Mouse (Mus musculus) kidney, postnatal 0 days (tissue): Measurements from ENCODE around the gene Zfp36l3. TPM values are rescaled to one million over a fixed set of nuclear protein-coding genes. Genes with fewer than 3 reads are reported as not detected.
"Not testable (repeated sequence)": the region's sequence is repeated elsewhere in the genome, so short reads cannot be mapped to it uniquely, and the experiment has no call there.

Source experiments
- ATAC-seq: fragments of 200-750 bp; cut with Nextera tagmentation; replicated peaks from 2 replicates; pipeline ENCODE4 v1.8.0; 2017; ENCODE audit warnings: low read depth, moderate number of reproducible peaks, moderate TSS enrichment, moderate library complexity; ENCODE audit not compliant: low FRiP score
- DNase-seq: peaks from one replicate; pipeline ENCODE4 v3.0.0-alpha.2; 2016; ENCODE audit warnings: low spot score
- H3K27ac ChIP-seq: fragments of 300-500 bp; sonication (generic); 2 replicates; pipeline ENCODE4 v1.5.1; 2014; ENCODE audit warnings: mild to moderate bottlenecking
- H3K27me3 ChIP-seq: fragments of 300-500 bp; sonication (generic); 2 replicates; pipeline ENCODE4 v1.6.1; 2014; ENCODE audit warnings: low read length, mixed read lengths; ENCODE audit not compliant: insufficient read depth
- H3K36me3 ChIP-seq: fragments of 300-500 bp; sonication (generic); 2 replicates; pipeline ENCODE4 v1.6.1; 2014; ENCODE audit warnings: low read length, mixed read lengths; ENCODE audit not compliant: insufficient read depth
- H3K4me1 ChIP-seq: fragments of 300-500 bp; sonication (generic); replicated peaks from 2 replicates; pipeline ENCODE4 v1.6.1; 2014; ENCODE audit warnings: antibody characterized with exemption, low read length, mixed read lengths; ENCODE audit not compliant: insufficient read depth
- H3K4me2 ChIP-seq: fragments of 300-500 bp; sonication (generic); 2 replicates; pipeline ENCODE4 v1.6.1; 2014; ENCODE audit warnings: mild to moderate bottlenecking, low read length, moderate library complexity, mixed read lengths
- H3K4me3 ChIP-seq: fragments of 300-500 bp; sonication (generic); replicated peaks from 2 replicates; pipeline ENCODE4 v1.5.1; 2014; ENCODE audit warnings: low read depth, low read length
- H3K9ac ChIP-seq: fragments of 300-500 bp; sonication (generic); 2 replicates; pipeline ENCODE4 v1.6.1; 2014; ENCODE audit warnings: low read depth, low read length
- H3K9me3 ChIP-seq: fragments of 300-500 bp; sonication (generic); replicated peaks from 2 replicates; pipeline ENCODE4 v1.6.1; 2016; ENCODE audit warnings: low read length, inconsistent platforms, mixed read lengths
- CTCF ChIP-seq: IDR thresholded peaks from 2 replicates; pipeline ENCODE4 v1.5.1; 2016; ENCODE audit warnings: antibody characterized with exemption, low read depth, mild to moderate bottlenecking, moderate library complexity
- WGBS: fragments of 180-500 bp; shearing (Covaris S2); extraction: QIAGEN DNeasy Blood & Tissue Kit; methylation state at CpG from one replicate; pipeline ENCODE4 v1.1.7; 2014; 5-methylcytosine and 5-hydroxymethylcytosine counted together
- polyA plus RNA-seq: library from polyadenylated mRNA; unstranded; fragments of >200 nt; fragmentation: Nextera tagmentation; extraction: Ambion mirVana; gene quantifications from 2 replicates; pipeline ENCODE4 v1.2.1, GENCODE M21; 2015

Gene Zfp36l3
- 0.07 TPM in 1 of 2 replicates, not detected in the other for polyA plus RNA-seq

DNA sequence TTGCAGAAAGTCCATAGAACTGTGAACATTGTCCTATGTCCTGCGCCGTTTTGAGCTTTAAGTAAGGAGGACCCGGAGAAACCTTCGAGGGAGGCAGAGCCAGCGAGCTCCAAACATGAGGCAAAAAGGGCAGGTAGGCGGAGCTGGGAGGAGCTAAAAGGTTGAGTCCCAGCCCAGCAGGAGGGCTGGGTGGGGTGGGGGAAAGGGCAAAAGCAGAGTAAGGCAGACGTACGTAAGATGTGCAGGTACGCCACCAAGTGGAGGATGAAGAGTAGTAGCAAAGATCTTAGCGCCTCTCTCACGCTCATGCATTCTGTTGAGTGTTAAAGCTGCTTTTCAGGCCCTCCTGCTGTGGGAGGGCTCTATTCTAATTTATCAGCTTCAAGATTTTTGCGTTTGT lies at the start of gene Zfp36l3:
TSS of gene Zfp36l3 (minus strand) at position 119 of the 400 bp plus-strand sequence.
- H3K27me3 ChIP-seq = no peaks in the 10 kb centered on the region
- no peak within 1 kb of the TSS for H3K4me3 ChIP-seq
- H3K36me3 ChIP-seq = no peaks in the 10 kb centered on the region
- H3K9me3 ChIP-seq = no peaks in the 10 kb centered on the region
- no peak for DNase-seq
- no peaks in the 10 kb centered on the region for H3K4me1 ChIP-seq
- H3K9ac ChIP-seq = no peak within 1 kb of the TSS
- ATAC-seq = no peak
- H3K27ac ChIP-seq = no peak within 1 kb of the TSS
- 90% methylated on average over 12 of the region's 12 CpGs for WGBS
- H3K4me2 ChIP-seq = no peak within 1 kb of the TSS
- no peak for TF ChIP-seq CTCF

DNA sequence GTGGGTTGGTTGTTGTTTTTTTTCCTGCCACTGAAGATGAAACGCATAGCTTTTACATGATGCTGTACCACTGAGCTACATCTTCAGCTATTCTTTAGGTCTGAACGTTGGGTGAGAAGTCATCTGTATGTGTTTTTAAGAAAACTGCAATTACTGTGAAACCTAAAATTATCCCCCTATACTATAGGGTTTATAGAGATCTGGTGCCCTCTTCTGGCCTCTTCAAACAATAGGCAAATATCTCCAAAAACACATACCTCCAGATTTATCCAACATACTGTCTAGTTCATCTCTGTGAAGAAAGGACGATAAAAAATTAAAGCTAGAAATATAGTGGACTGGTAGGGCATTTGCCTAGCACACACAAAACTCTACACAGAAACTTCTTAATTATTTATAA lies 22.9 kb upstream of the Zfp36l3 start:
- H3K9ac ChIP-seq = no peak overlapping the region
- H3K36me3 ChIP-seq = no peaks in the 10 kb centered on the region
- DNase-seq (peak; percentile 37), ATAC-seq (no peak)
- no peaks in the 10 kb centered on the region for H3K9me3 ChIP-seq
- H3K4me2 ChIP-seq = no peak overlapping the region
- WGBS = 36% methylated on average over 3 of the region's 3 CpGs
- peak; percentile 67 for TF ChIP-seq CTCF
- H3K27ac ChIP-seq = no peak overlapping the region
- H3K27me3 ChIP-seq = no peaks in the 10 kb centered on the region
- no peaks in the 10 kb centered on the region for H3K4me1 ChIP-seq
- H3K4me3 ChIP-seq = no peak overlapping the region

DNA sequence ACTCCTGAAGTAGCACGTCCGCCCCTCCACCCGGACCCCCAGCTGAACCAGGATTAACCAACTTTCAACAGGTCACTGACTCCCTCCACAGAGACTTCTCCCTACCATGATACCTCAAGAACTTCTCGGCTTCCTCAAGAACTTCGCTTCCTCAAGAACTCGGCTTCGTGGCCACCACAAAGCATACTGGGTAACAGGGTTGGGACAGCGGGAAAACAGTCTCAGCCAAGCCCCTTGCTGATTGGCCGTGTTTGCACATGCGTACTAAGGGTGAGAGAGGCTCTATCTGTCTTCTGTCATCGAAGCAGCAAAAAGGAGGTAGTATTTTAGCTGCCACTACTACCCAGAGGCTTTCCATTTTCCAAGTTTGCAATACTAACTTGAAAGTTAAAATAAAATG lies 21.3 kb upstream of the Zfp36l3 start, which contains the start of gene Xlr:
TSS of gene Xlr (minus strand) at position 188 of the 400 bp plus-strand sequence.
- not testable (repeated sequence) for ATAC-seq, H3K9me3 ChIP-seq, DNase-seq, H3K4me2 ChIP-seq, H3K4me1 ChIP-seq, H3K27me3 ChIP-seq, H3K4me3 ChIP-seq, H3K9ac ChIP-seq, H3K27ac ChIP-seq, H3K36me3 ChIP-seq
- 82% methylated on average over 11 of the region's 11 CpGs for WGBS

DNA sequence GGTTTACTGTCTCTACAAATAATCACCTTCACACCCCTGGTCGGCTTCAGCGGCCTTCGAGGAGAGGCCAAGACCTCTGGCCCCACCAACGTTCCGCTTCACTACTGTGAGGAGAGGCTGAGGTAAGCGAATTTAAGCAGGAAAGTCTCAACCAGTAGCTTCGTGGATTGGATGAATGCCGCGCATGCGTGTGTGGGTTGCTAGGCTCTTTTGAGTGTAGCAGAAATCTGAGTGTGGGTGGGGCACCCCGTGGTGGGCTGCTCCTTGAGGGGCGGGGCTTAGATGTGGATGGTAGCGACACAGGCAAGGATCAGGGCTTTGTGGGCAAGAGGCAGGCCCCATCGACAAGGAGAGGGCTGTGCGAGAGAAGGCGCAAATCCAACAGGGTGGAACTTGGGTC lies 18.5 kb downstream of the Zfp36l3 start, which contains the start of gene 1700013H16Rik:
TSS of gene 1700013H16Rik (minus strand) at position 96 of the 400 bp plus-strand sequence.
- DNase-seq = no peak
- no peak within 1 kb of the TSS for H3K4me3 ChIP-seq
- H3K36me3 ChIP-seq = no peaks in the 10 kb centered on the region
- H3K4me2 ChIP-seq = no peak within 1 kb of the TSS
- no peaks in the 10 kb centered on the region for H3K27me3 ChIP-seq
- H3K27ac ChIP-seq = no peak within 1 kb of the TSS
- WGBS = 89% methylated on average over 16 of the region's 16 CpGs
- no peak for ATAC-seq
- H3K9me3 ChIP-seq = no peaks in the 10 kb centered on the region
- no peaks in the 10 kb centered on the region for H3K4me1 ChIP-seq
- no peak for TF ChIP-seq CTCF
- no peak within 1 kb of the TSS for H3K9ac ChIP-seq

DNA sequence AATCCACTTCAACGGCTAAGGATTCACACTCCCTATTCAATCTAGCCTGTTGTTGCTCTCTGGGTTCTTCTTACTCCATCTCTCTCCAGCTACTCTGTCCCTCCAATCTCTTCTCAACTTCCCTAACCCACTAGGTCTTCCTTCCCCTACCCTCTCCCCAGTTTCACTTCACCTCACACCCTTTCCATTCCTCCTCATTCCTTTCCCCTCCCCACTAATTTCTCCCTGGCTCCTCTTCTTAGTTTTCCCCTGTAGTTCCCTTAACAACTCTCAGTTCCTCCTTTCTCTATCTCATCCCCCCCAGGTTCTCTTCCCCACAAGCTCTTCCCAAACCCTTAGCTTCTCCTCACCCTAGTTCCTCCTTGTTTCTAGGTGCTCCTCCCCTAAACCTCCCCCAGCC lies 23.3 kb downstream of the Zfp36l3 start:
- Histone ChIP-seq H3K36me3 (no peaks in the 10 kb centered on the region), H3K27ac (no peak overlapping the region), H3K4me2 (no peak overlapping the region), H3K4me1 (no peaks in the 10 kb centered on the region), H3K9ac (no peak overlapping the region), H3K4me3 (no peak overlapping the region), H3K27me3 (no peaks in the 10 kb centered on the region), H3K9me3 (no peaks in the 10 kb centered on the region)
- WGBS = 88% methylated on average over 1 of the region's 1 CpGs
- DNase-seq (no peak), ATAC-seq (no peak)
- no peak for TF ChIP-seq CTCF

DNA sequence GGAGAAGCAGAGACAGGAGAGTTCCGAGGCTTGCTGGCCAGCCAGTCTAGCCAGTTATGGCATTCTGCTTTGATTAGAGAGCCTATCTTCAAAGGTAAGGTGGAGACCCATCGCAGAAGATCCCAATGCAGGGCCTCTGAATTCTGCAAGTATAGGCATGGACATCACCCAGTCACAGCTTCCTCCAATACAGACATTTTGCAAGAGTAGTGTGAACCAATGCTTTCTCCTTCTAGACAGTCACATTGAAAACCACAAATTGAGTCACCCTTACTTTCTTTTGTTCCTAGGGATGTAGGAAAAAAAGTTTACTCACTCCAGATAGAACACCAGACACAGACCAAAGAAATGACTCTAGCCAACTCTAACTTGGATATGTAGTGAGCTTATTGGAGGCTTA lies 47.2 kb downstream of the Zfp36l3 start:
- TF ChIP-seq CTCF = no peak
- H3K36me3 ChIP-seq = no peaks in the 10 kb centered on the region
- no peaks in the 10 kb centered on the region for H3K9me3 ChIP-seq
- H3K27me3 ChIP-seq = no peaks in the 10 kb centered on the region
- ATAC-seq (no peak), DNase-seq (no peak)
- no peak overlapping the region for H3K9ac ChIP-seq
- 76% methylated on average over 2 of the region's 2 CpGs for WGBS
- no peak overlapping the region for H3K27ac ChIP-seq
- H3K4me2 ChIP-seq = no peak overlapping the region
- no peak overlapping the region for H3K4me3 ChIP-seq
- no peaks in the 10 kb centered on the region for H3K4me1 ChIP-seq

DNA sequence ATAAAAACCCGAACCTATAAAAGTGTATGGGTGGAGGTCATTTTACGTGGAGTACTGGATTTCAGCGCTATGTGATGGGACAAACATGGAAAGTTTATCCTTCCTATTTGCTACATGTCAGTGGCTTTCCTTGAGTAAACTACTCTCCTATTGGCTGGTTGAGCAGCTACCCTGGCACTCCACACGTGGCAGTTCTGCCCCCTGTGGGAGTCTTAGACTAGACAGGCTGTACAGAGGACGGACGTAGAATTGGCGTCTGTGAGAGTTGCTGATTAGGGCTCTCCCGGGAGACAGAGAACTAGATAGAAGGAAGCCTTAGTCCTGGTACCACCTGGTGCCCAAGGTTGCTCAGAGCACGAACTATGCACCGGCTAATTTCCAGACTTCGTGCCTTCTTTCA lies 51.6 kb downstream of the Zfp36l3 start, which contains the start of gene 4930502E18Rik:
TSS of gene 4930502E18Rik (plus strand) at position 231 of the 400 bp plus-strand sequence.
- WGBS = 83% methylated on average over 11 of the region's 11 CpGs
- DNase-seq (no peak), ATAC-seq (no peak)
- no peak within 1 kb of the TSS for H3K9ac ChIP-seq
- no peak for TF ChIP-seq CTCF
- no peaks in the 10 kb centered on the region for H3K4me1 ChIP-seq
- H3K27me3 ChIP-seq = no peaks in the 10 kb centered on the region
- H3K27ac ChIP-seq = no peak within 1 kb of the TSS
- no peaks in the 10 kb centered on the region for H3K36me3 ChIP-seq
- H3K9me3 ChIP-seq = no peaks in the 10 kb centered on the region
- H3K4me2 ChIP-seq = no peak within 1 kb of the TSS
- H3K4me3 ChIP-seq = no peak within 1 kb of the TSS

Other genes starting within 250 kb of the Zfp36l3 start
- gene Rtl8c, start 168.4 kb downstream of the Zfp36l3 start, polyA plus RNA-seq = 70.2 and 71.8 TPM in 2 replicates
- not detected in 2 replicates for gene Gm14597, start 167.4 kb downstream of the Zfp36l3 start, polyA plus RNA-seq
- gene Rtl8a, start 132.7 kb downstream of the Zfp36l3 start, polyA plus RNA-seq = 97.1 and 100 TPM in 2 replicates
- gene Rtl8b, start 106.0 kb downstream of the Zfp36l3 start, polyA plus RNA-seq = 78.5 and 82.8 TPM in 2 replicates
- gene 4930502E18Rik, start 51.6 kb downstream of the Zfp36l3 start, polyA plus RNA-seq = 0.89 and 1.8 TPM in 2 replicates
- not detected in 2 replicates for gene 1700013H16Rik, start 18.6 kb downstream of the Zfp36l3 start, polyA plus RNA-seq
- 0.69 and 1.5 TPM in 2 replicates for gene Xlr, start 21.3 kb upstream of the Zfp36l3 start, polyA plus RNA-seq